Mouse (Mus musculus): ENCODE data around the gene Rps6ka2.

GRCm38 (mm10) chr17:7232400-7232799 lies 62.5 kb downstream of the Rps6ka2 start:
- TF ChIP-seq ZC3H11A (IDR thresholded peaks at IDR 0.05; ENCODE audit: borderline replicate concordance, low read depth, low read length), result no peak
- TF ChIP-seq ZNF384 (IDR thresholded peaks at IDR 0.05; ENCODE audit: low read depth, low read length), result no peak
